Mouse (Mus musculus): Measurements from ENCODE around the gene Crim1.

The Crim1 gene

GRCm38 (mm10) chr17:78417381-78418281 lies 217.6 kb downstream of the Crim1 start, which contains the start of gene Fez2:
Fez2 (minus strand) TSS chr17:78418152.
- DNase-seq (ENCODE audit: low read depth, low spot score), result peak; percentile 83

- no peak for DNase-seq (ENCODE audit: low read depth, low spot score)
These were observed 219.2 kb downstream of the Crim1 start for GRCm38 (mm10) chr17:78419216-78419615.

- DNase-seq (ENCODE audit: low read depth, low spot score), result no peak
These were observed 225.0 kb downstream of the Crim1 start for GRCm38 (mm10) chr17:78425026-78425425.

All from forelimb bud, embryonic 11.5 days (tissue).